Comparison of ENCODE assay signal across 24 mouse cellular contexts in the genomic region with DNA sequence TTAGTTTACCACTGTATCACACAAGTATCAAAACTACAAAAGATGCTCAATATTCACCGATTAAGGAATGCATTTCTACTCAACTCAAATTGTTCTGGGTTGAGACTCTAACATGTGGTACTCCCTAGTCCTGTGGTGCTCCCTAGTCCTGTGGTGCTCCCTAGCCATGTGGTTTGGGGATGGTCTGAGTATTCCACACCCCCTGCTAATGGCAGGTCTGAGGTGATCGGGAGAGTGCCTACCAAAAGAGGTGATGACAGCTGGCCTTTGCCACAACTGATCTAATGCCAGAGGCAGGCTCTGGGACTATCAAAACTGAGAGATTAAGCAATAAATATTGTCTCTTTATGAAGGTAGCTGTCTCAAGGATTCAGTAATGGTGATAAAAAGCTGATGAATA.
DNase-seq lines count a peak whose midpoint lies in the region; ATAC-seq and TF ChIP-seq lines count a peak whose summit lies in the region.
"Had no signal": no experiment of that assay in that cellular context is flagged by ENCODE, and none has a peak within 500 bp of the region (broad histone marks: within the 10 kb centered on the region; RNA-seq: fewer than 3 reads in every experiment).

No protein-coding gene starts in this region.

- H3K36me3 ChIP-seq in heart, embryonic 13.5 days: peaks cover 31% of the 10 kb centered on the region
- H3K36me3 ChIP-seq in heart, postnatal 0 days (replicated peaks; ENCODE audit: control insufficient read depth, insufficient read depth, low read length): peaks cover 21% of the 10 kb centered on the region; the same call in 1 of the 2 replicates
- H3K36me3 ChIP-seq in heart, embryonic 11.5 days (ENCODE audit: control insufficient read depth, insufficient read depth, low read length): no peaks in the 10 kb centered on the region; the same call in 1 of the 2 replicates
- H3K36me3 ChIP-seq: G1E had no signal

- no peak for TF ChIP-seq CTCF in heart, postnatal 0 days (IDR thresholded peaks at IDR 0.05; ENCODE audit: low read depth)
- no peak for TF ChIP-seq CTCF in embryonic fibroblast, embryonic 13.5 days (IDR thresholded peaks at IDR 0.05; ENCODE audit: borderline replicate concordance, insufficient read depth, low read length)

- H3K9me3 ChIP-seq in heart, embryonic 13.5 days: no peaks in the 10 kb centered on the region
- H3K9me3 ChIP-seq in heart, postnatal 0 days (replicated peaks; ENCODE audit: control insufficient read depth, low read length): no peaks in the 10 kb centered on the region
- no peaks in the 10 kb centered on the region for H3K9me3 ChIP-seq in heart, embryonic 11.5 days (replicated peaks; ENCODE audit: control insufficient read depth, low read length)
- H3K9me3 ChIP-seq: G1E had no signal

- H3K9ac ChIP-seq in heart, embryonic 13.5 days: no peak overlapping the region
- H3K9ac ChIP-seq in heart, postnatal 0 days (replicated peaks; ENCODE audit: low read depth, low read length): no peak overlapping the region
- H3K9ac ChIP-seq in heart, embryonic 11.5 days (ENCODE audit: low read depth, low read length): no peak overlapping the region
- H3K9ac ChIP-seq: forebrain, postnatal 0 days; hindbrain, embryonic 14.5 days had no signal

- peak overlapping the region; percentile 61 for H3K27ac ChIP-seq in heart, embryonic 13.5 days (replicated peaks)
- peak overlapping the region; percentile 46 for H3K27ac ChIP-seq in heart, postnatal 0 days (ENCODE audit: low read depth)
- H3K27ac ChIP-seq in heart, embryonic 11.5 days (ENCODE audit: low read depth, low read length): no peak overlapping the region
- H3K27ac ChIP-seq in embryonic fibroblast, embryonic 13.5 days (ENCODE audit: insufficient read depth, low read length): peak overlapping the region; percentile 48
- H3K27ac ChIP-seq: hindbrain, embryonic 14.5 days; hindbrain, postnatal 0 days had no signal

- WGBS in heart, embryonic 13.5 days: 62% methylated on average over 2 of the region's 2 CpGs
- WGBS in heart, postnatal 0 days: 63% methylated on average over 2 of the region's 2 CpGs
- WGBS in heart, embryonic 11.5 days (ENCODE audit: insufficient replicate concordance): 74% methylated on average over 2 of the region's 2 CpGs

- H3K4me1 ChIP-seq in heart, embryonic 13.5 days: peaks cover 91% of the 10 kb centered on the region
- peaks cover 73% of the 10 kb centered on the region for H3K4me1 ChIP-seq in heart, postnatal 0 days (ENCODE audit: control insufficient read depth, insufficient read depth)
- peaks cover 35% of the 10 kb centered on the region for H3K4me1 ChIP-seq in heart, embryonic 11.5 days (ENCODE audit: control insufficient read depth, insufficient read depth, low read length)
- peaks cover 44% of the 10 kb centered on the region for H3K4me1 ChIP-seq in embryonic fibroblast, embryonic 13.5 days (ENCODE audit: control insufficient read depth, insufficient read depth, low read length)

- no peak for ATAC-seq in heart, embryonic 13.5 days (ENCODE audit: extremely low read depth, insufficient number of reproducible peaks, low FRiP score, low TSS enrichment)
- no peak for ATAC-seq in heart, postnatal 0 days (ENCODE audit: insufficient read depth, low read depth)
- ATAC-seq in heart, embryonic 11.5 days (replicated peaks; ENCODE audit: insufficient number of reproducible peaks, low FRiP score, low TSS enrichment): no peak
- ATAC-seq: forebrain, embryonic 14.5 days; forebrain, postnatal 0 days; hindbrain, postnatal 0 days; inflammation-experienced regulatory T-cells, adult 6 months; intestine, embryonic 16.5 days; Patski had no signal

- no peak overlapping the region for H3K4me3 ChIP-seq in heart, embryonic 13.5 days
- H3K4me3 ChIP-seq in heart, postnatal 0 days (ENCODE audit: low read depth, low read length): no peak overlapping the region
- H3K4me3 ChIP-seq in heart, embryonic 11.5 days (ENCODE audit: low read depth, low read length): no peak overlapping the region
- H3K4me3 ChIP-seq in embryonic fibroblast, embryonic 13.5 days (ENCODE audit: insufficient read depth, low read length): no peak overlapping the region
- H3K4me3 ChIP-seq: gastrocnemius, adult 2 months had no signal

- intact Hi-C loops in heart, postnatal 14 days (cut with DNase I): loop anchor here (5.0 kb wide), 1 partner anchor 35 kb away; no protein-coding TSS in a partner anchor

- no peak for TF ChIP-seq POLR2A in embryonic fibroblast, embryonic 13.5 days (IDR thresholded peaks at IDR 0.05; ENCODE audit: low read depth, low read length)

- H3K27me3 ChIP-seq in heart, embryonic 13.5 days (replicated peaks): no peaks in the 10 kb centered on the region
- no peaks in the 10 kb centered on the region for H3K27me3 ChIP-seq in heart, postnatal 0 days (ENCODE audit: control insufficient read depth, insufficient read depth, low read length)
- no peaks in the 10 kb centered on the region for H3K27me3 ChIP-seq in heart, embryonic 11.5 days (ENCODE audit: control insufficient read depth, insufficient read depth, low read length)
- H3K27me3 ChIP-seq: CH12.LX, Patski had no signal

- no peak overlapping the region for H3K4me2 ChIP-seq in heart, embryonic 13.5 days
- no peak overlapping the region for H3K4me2 ChIP-seq in heart, postnatal 0 days (ENCODE audit: low read depth, low read length)
- H3K4me2 ChIP-seq in heart, embryonic 11.5 days: no peak overlapping the region
- H3K4me2 ChIP-seq: hindbrain, embryonic 14.5 days had no signal

- TF ChIP-seq EP300 in heart, postnatal 0 days (IDR thresholded peaks at IDR 0.05; ENCODE audit: low read depth): no peak

- DNase-seq in heart, adult 11 months: peak; percentile 93
- no peak for DNase-seq in heart, adult 8-10 months (ENCODE audit: low spot score)
- DNase-seq in heart, postnatal 14 days: no peak
- no peak for DNase-seq in heart, postnatal 0 days (ENCODE audit: low spot score)
- DNase-seq: adrenal gland, postnatal 14 days; B cell, adult 2 months; cerebellum, adult 18-20 months; cerebellum, adult 9-10 months; cerebellum, postnatal 14 days; forebrain, postnatal 0 days; gastrocnemius, adult 2 months; gastrocnemius, postnatal 14 days; kidney, adult 18-20 months had no signal
